ENCODE assay signal across 16 mouse cellular contexts in genomic region chr8:10468490-10468889, GRCm38 (mm10).
A peak's percentile ranks its signal among the peaks of the same experiment; 100 is the strongest.
DNase-seq lines count a peak whose midpoint lies in the region; ATAC-seq lines count a peak whose summit lies in the region.
"Had no signal": no experiment of that assay in that cellular context is flagged by ENCODE, and none has a peak within 500 bp of the region (broad histone marks: within the 10 kb centered on the region; RNA-seq: fewer than 3 reads in every experiment).

No protein-coding gene starts in this region.

- peak; percentile 10 for DNase-seq in kidney, adult 9 months
- DNase-seq in kidney, adult 18-20 months, result no peak
- DNase-seq in lung, postnatal 25 days (ENCODE audit: low spot score), result peak; percentile 2
- no peak for DNase-seq in gastrocnemius, postnatal 25 days
- DNase-seq in spleen, postnatal 4 days (ENCODE audit: low spot score in 2 of 2), result no peak
- DNase-seq in gastrocnemius, adult 18-20 months (ENCODE audit: low spot score), result no peak
- DNase-seq: cerebellum, postnatal 10 days; gastrocnemius, adult 2 months; heart, postnatal 10 days; left cerebral cortex, postnatal 4 days; midbrain, embryonic 14.5 days; right cerebral cortex, postnatal 25 days; thymus, postnatal 14 days had no signal

- peak; percentile 39; the same call in 1 of the 2 replicates for ATAC-seq in common myeloid progenitor, adult 5-6 weeks (replicated peaks; ENCODE audit: low read depth, poor library complexity, severe bottlenecking)
- peak; percentile 29 to 49; a peak in 1 of 4 replicates for ATAC-seq in hematopoietic stem cell, adult 5-6 weeks (replicated peaks in 1 of 2; ENCODE audit: insufficient read depth in 1 of 2, low FRiP score in 2 of 2, low TSS enrichment in 1 of 2, low read depth in 1 of 2, poor library complexity in 2 of 2, severe bottlenecking in 2 of 2)
- ATAC-seq: forebrain, embryonic 16.5 days had no signal

Comparison
In these comparisons a context has a peak if more than half of its experiments do, and no peak if none do; other contexts are left out.
1. DNase-seq: peak in kidney, adult 9 months (single experiment) and lung, postnatal 25 days (single experiment); none in kidney, adult 18-20 months (single experiment), gastrocnemius, postnatal 25 days (single experiment), spleen, postnatal 4 days (0 of 2) and gastrocnemius, adult 18-20 months (single experiment).